Mouse (Mus musculus): Measurements from ENCODE around the gene Atp9a.

DNA sequence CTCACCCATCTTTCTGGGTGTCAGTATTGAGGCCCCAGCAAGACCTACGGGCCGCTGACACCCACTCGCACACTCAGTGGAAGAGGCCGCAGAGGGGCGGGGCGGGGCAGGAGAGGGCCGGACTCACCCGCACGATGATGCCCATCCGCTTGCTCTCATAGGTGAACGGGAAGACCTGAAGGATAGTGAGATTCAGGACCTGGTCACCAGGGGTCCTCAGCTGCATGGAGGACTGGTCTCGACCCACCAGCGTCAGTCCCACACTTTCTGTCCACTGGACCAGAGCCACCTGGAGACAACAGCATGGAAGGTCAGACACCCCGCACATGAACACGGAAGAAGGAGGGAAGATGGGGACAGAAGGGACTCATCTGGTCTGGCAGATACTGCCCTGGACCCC, 80.4 kb downstream of the Atp9a start:
- TF ChIP-seq CTCF (IDR thresholded peaks at IDR 0.05; ENCODE audit: borderline replicate concordance, control insufficient read depth, extremely low read depth, insufficient read depth, low read length, poor library complexity) (no peak), POLR2A (IDR thresholded peaks at IDR 0.05; ENCODE audit: control insufficient read depth, extremely low read depth, insufficient read depth, low read length, poor library complexity) (no peak)

Measured in thymus, adult 2 months (tissue).